Mouse (Mus musculus) lung, embryonic 14.5 days (tissue): ENCODE measurements around the gene Tspan33. TPM values are rescaled to one million over a fixed set of nuclear protein-coding genes. Genes with fewer than 3 reads are reported as not detected.

ENCODE experiments used
- ATAC-seq: fragments of 200-750 bp; cut with Nextera tagmentation; 2 replicates; pipeline ENCODE4 v1.8.0; 2017; ENCODE audit warnings: mild to moderate bottlenecking, moderate TSS enrichment, moderate library complexity; ENCODE audit not compliant: insufficient read depth
- DNase-seq: peaks from one replicate; pipeline ENCODE4 v3.0.0-alpha.2; 2015
- H3K27ac ChIP-seq: fragments of 300-500 bp; sonication (generic); 2 replicates; pipeline ENCODE4 v1.5.1; 2014; ENCODE audit warnings: low read depth, mild to moderate bottlenecking, moderate library complexity
- H3K27me3 ChIP-seq: fragments of 300-500 bp; sonication (generic); 2 replicates; pipeline ENCODE4 v1.6.1; 2014; ENCODE audit warnings: low read length, control low read depth; ENCODE audit not compliant: insufficient read depth
- H3K36me3 ChIP-seq: fragments of 300-500 bp; sonication (generic); 2 replicates; pipeline ENCODE4 v1.6.1; 2014; ENCODE audit warnings: control low read depth; ENCODE audit not compliant: insufficient read depth
- H3K4me1 ChIP-seq: fragments of 300-500 bp; sonication (generic); 2 replicates; pipeline ENCODE4 v1.6.1; 2014; ENCODE audit warnings: antibody characterized with exemption, control low read depth; ENCODE audit not compliant: insufficient read depth
- H3K4me2 ChIP-seq: fragments of 300-500 bp; sonication (generic); 2 replicates; pipeline ENCODE4 v1.6.1; 2014; ENCODE audit warnings: mild to moderate bottlenecking
- H3K4me3 ChIP-seq: fragments of 300-500 bp; sonication (generic); 2 replicates; pipeline ENCODE4 v1.5.1; 2014; ENCODE audit warnings: low read depth, low read length
- H3K9ac ChIP-seq: fragments of 300-500 bp; sonication (generic); 2 replicates; pipeline ENCODE4 v1.6.1; 2014
- H3K9me3 ChIP-seq: fragments of 300-500 bp; sonication (generic); 2 replicates; pipeline ENCODE4 v1.6.1; 2016; ENCODE audit warnings: low read depth, low read length, control low read depth
- CTCF ChIP-seq: IDR thresholded peaks from 2 replicates; pipeline ENCODE4 v1.5.1; 2016; ENCODE audit warnings: antibody characterized with exemption, low read depth
- WGBS: fragments of 180-500 bp; shearing (Covaris S2); extraction: QIAGEN DNeasy Blood & Tissue Kit; methylation state at CpG from one replicate; pipeline ENCODE4 v1.1.7; 2014; 5-methylcytosine and 5-hydroxymethylcytosine counted together
- polyA plus RNA-seq: library from polyadenylated mRNA; unstranded; fragments of >200 nt; fragmentation: Nextera tagmentation; extraction: Ambion mirVana; gene quantifications from 2 replicates; pipeline ENCODE4 v1.2.1, GENCODE M21; 2014

The Tspan33 gene
- polyA plus RNA-seq, 1 experiment from 2014 or later, result 2.0 TPM

DNA sequence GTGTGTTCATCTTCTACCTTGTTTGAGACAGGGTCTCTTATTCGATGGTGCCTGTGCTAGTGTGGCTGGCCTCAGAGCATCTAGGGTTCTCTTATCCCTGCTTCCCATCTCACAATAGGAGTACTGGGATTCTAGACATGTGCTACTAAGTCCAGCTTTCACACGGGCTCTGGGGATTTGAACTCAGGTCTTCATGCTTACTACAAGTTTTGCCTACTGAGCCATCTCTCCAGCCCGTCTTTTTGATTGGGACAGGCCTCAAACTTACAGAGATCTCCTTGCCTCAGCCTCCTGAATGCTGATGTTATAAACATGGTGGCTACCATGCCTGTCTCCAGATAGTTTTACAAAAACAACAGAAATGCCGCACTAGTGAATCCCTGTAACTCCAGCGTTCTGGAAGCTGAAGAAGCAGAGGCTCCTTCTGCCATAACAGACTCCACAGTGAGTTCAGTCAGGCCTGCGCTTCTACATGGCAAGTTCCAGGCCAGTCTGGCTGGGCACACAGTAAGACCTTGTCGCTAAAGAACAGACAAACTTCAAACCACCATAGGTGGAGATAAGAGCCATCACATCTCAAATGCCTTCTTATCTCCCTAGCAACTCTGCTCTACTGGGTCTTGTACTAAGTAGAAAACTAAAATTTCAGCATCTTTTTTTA lies 5.2 kb downstream of the Tspan33 start:
- no peak for DNase-seq
- Histone ChIP-seq H3K27ac (no peak overlapping the region), H3K4me3 (no peak overlapping the region), H3K9me3 (no peaks in the 10 kb centered on the region), H3K9ac (no peak overlapping the region), H3K36me3 (no peaks in the 10 kb centered on the region), H3K27me3 (peaks cover 14% of the 10 kb centered on the region), H3K4me1 (no peaks in the 10 kb centered on the region), H3K4me2 (no peak overlapping the region; the same call in 1 of the 2 replicates)
- 89% methylated on average over 7 of the region's 7 CpGs for WGBS
- TF ChIP-seq CTCF, result no peak
- ATAC-seq, result no peak

DNA sequence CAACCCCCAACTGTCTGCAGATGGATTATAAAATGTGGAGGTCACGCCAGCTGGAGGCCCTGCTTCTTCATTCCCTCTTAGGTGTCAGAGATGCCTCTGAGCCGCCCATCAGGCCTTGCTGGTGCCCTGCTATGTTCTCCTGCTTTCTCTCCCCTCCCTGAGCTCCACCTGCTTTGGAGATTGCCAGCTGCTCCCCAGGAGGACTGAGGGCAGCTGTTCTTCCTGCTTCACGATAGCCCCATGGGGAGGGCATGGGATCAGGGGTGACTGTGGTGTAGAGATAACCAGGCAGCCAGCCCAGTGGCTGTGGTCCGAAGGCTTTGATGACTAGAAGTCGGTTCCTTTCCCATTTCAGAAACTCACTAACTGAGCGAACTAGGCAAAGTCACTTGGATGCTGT lies 7.0 kb downstream of the Tspan33 start:
- TF ChIP-seq CTCF, result no peak
- no peak; the same call in 1 of the 2 replicates for ATAC-seq
- DNase-seq, result no peak
- H3K27ac ChIP-seq, result no peak overlapping the region; the same call in 1 of the 2 replicates
- no peaks in the 10 kb centered on the region for H3K36me3 ChIP-seq
- H3K27me3 ChIP-seq, result no peaks in the 10 kb centered on the region
- no peaks in the 10 kb centered on the region for H3K9me3 ChIP-seq
- H3K4me3 ChIP-seq, result no peak overlapping the region
- no peaks in the 10 kb centered on the region for H3K4me1 ChIP-seq
- H3K4me2 ChIP-seq, result peak overlapping the region; percentile 2; the same call in 1 of the 2 replicates
- 52% methylated on average over 6 of the region's 6 CpGs for WGBS
- H3K9ac ChIP-seq, result no peak overlapping the region

DNA sequence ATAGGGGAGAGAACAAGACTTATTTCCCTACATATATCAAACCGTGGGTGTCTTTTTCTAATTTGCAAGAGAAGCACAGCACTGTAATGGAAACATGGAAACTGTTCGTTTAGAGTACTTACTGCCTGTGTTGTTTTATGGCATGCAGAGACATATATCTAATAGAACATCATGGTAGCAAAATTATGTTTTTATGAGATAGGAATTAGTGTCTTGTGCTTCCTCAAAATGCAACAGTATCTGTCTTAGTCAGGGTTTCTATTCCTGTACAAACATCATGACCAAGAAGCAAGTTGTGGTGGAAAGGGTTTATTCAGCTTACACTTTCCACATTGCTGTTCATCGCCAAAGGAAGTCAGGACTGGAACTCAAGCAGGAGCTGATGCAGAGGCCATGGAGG lies 8.1 kb downstream of the Tspan33 start:
- no peak overlapping the region for H3K27ac ChIP-seq
- no peak for ATAC-seq

DNA sequence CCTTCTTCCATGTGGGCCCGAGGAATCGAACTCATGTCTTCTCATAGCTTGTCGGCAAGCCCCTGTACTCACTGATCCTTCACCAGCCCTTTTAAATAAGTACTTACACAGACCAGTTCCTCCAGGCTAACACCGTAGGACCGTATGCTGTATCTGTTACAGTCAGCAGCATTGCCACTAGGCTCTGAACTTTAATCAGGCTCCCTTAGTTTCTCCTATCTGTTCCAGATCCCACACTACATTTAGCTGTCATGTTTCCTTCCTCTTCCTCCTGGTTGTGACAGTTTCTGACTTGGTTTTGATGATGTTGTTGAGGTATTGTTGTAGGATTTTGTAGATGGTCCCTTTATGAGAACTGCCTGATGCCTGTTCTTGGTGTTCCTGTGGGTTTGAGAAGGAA lies 10.1 kb downstream of the Tspan33 start:
- TF ChIP-seq CTCF, result no peak
- Histone ChIP-seq H3K4me3 (no peak overlapping the region), H3K9ac (no peak overlapping the region), H3K36me3 (no peaks in the 10 kb centered on the region), H3K9me3 (no peaks in the 10 kb centered on the region), H3K4me2 (no peak overlapping the region), H3K27me3 (no peaks in the 10 kb centered on the region), H3K4me1 (no peaks in the 10 kb centered on the region), H3K27ac (no peak overlapping the region)
- ATAC-seq, result no peak; the same call in 1 of the 2 replicates
- WGBS, result 84% methylated on average over 5 of the region's 5 CpGs
- DNase-seq, result no peak

More for the DNA sequence above, 8.1 kb downstream of the Tspan33 start:
- Histone ChIP-seq H3K9ac (no peak overlapping the region), H3K4me3 (no peak overlapping the region), H3K9me3 (no peaks in the 10 kb centered on the region), H3K36me3 (no peaks in the 10 kb centered on the region), H3K4me2 (no peak overlapping the region), H3K27me3 (no peaks in the 10 kb centered on the region), H3K4me1 (no peaks in the 10 kb centered on the region)
- WGBS, result 77% methylated on average over 3 of the region's 3 CpGs
- TF ChIP-seq CTCF, result no peak
- no peak for DNase-seq

DNA sequence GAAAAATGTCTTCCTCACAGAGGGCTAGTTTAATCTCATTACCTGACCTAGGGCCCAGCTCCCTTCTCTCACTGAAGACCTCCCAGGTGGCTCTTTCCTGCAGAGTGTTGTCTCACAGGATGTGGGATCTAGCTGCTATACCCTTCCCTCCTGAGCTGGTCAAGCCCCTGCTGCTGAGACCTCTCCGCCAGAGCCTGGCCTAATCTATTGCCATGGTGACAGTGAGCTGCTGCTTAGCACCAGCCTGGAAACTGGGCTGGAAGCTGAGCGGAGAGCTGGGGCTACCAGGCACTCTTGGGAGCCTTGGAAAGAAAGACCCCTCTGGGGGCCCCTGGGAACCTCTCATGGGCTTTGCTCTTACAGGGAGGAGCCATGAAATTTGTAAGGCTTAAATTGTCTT lies 13.9 kb downstream of the Tspan33 start:
- Histone ChIP-seq H3K27ac (no peak overlapping the region), H3K4me2 (no peak overlapping the region), H3K9ac (no peak overlapping the region), H3K4me3 (no peak overlapping the region), H3K36me3 (no peaks in the 10 kb centered on the region), H3K4me1 (no peaks in the 10 kb centered on the region), H3K27me3 (no peaks in the 10 kb centered on the region), H3K9me3 (no peaks in the 10 kb centered on the region)
- WGBS, result 27% methylated on average over 2 of the region's 2 CpGs
- ATAC-seq (no peak), DNase-seq (no peak)
- no peak for TF ChIP-seq CTCF

DNA sequence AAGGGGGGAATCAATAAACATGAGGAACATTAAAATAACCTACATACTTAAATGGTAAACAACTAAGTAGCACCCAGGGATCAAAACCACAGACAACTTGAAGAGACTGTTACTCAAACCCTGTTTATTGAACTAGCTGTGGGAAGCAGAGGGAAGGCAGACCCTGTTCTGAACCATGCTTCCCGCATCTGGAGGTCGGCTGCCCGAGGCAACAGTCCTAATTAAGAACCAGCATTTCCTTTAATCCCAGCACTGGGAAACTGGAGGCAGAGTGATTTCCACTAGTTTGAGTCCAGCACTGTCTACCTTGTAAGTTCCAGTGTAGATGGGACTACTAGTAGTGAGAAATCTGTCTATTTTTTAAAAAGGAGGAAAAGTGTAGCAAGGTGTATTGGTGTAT lies 17.3 kb downstream of the Tspan33 start:
- DNase-seq (no peak), ATAC-seq (no peak)
- no peak overlapping the region for H3K27ac ChIP-seq
- H3K9ac ChIP-seq, result no peak overlapping the region
- H3K9me3 ChIP-seq, result no peaks in the 10 kb centered on the region
- 63% methylated on average over 3 of the region's 3 CpGs for WGBS
- no peaks in the 10 kb centered on the region for H3K4me1 ChIP-seq
- no peaks in the 10 kb centered on the region for H3K27me3 ChIP-seq
- no peak overlapping the region for H3K4me2 ChIP-seq
- no peak overlapping the region for H3K4me3 ChIP-seq
- TF ChIP-seq CTCF, result no peak
- H3K36me3 ChIP-seq, result no peaks in the 10 kb centered on the region

DNA sequence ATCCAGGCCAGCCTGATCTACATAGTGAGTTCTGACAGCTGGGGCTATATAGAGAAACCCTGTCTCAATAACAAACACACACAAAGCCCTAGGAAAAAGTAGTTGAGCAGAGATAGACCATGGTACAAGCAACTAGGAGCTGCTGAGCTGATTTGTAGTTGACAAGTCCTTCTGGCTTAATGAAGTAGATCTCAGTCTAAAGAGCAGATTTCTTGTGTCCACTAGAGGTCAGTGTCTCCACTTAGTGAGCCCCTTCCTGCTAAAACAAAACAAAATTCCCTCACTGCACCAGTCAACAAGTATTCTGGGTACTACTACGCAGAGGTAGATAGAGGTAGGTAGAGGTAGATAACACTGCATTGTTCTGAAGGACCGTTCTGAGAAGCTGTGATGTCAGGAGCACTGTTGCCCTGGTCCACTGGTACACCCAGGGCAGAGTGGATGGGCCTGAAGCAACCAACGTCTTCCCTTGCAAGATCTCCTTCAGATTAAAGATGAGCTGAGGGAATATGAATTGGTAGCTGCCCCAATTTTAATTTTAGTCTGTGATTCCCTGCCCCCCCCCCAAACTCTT lies 18.1 kb downstream of the Tspan33 start:
- no peaks in the 10 kb centered on the region for H3K27me3 ChIP-seq
- H3K4me2 ChIP-seq, result no peak overlapping the region
- no peaks in the 10 kb centered on the region for H3K9me3 ChIP-seq
- H3K27ac ChIP-seq, result no peak overlapping the region
- H3K4me1 ChIP-seq, result no peaks in the 10 kb centered on the region
- TF ChIP-seq CTCF, result peak; percentile 85
- WGBS, result 47% methylated on average over 3 of the region's 3 CpGs
- H3K9ac ChIP-seq, result no peak overlapping the region
- DNase-seq (peak; percentile 91), ATAC-seq (peak; percentile 26; the same call in 1 of the 2 replicates)
- no peak overlapping the region for H3K4me3 ChIP-seq
- H3K36me3 ChIP-seq, result no peaks in the 10 kb centered on the region
